Mouse (Mus musculus) heart, adult 2 months (tissue): ENCODE measurements around the gene Hspb8. TPM values are rescaled to one million over a fixed set of nuclear protein-coding genes. Genes with fewer than 3 reads are reported as not detected.
"Not testable (repeated sequence)": the region's sequence is repeated elsewhere in the genome, so short reads cannot be mapped to it uniquely, and the experiment has no call there.

Source experiments
- DNase-seq, 2 experiments: peaks; one replicate each; pipeline ENCODE4 v3.0.0; 2021
- H3K27ac ChIP-seq: fragments of 200-600 bp; 2 replicates; pipeline ENCODE4 v1.8.1; 2022
- H3K27me3 ChIP-seq: fragments of 200-500 bp; 2 replicates; pipeline ENCODE4 v1.6.1; 2012; ENCODE audit warnings: mild to moderate bottlenecking, low read length, inconsistent platforms, mixed read lengths; ENCODE audit not compliant: control insufficient read depth, insufficient read depth
- H3K36me3 ChIP-seq: fragments of 200-500 bp; 2 replicates; pipeline ENCODE4 v1.6.1; 2012; ENCODE audit warnings: low read length, inconsistent platforms; ENCODE audit not compliant: control insufficient read depth, insufficient read depth
- H3K4me1 ChIP-seq: fragments of 200-500 bp; 2 replicates; pipeline ENCODE4 v1.6.1; 2011; ENCODE audit warnings: low read length; ENCODE audit not compliant: control insufficient read depth, insufficient read depth
- H3K4me3 ChIP-seq: fragments of 200-600 bp; 2 replicates; pipeline ENCODE4 v1.8.1; 2022
- H3K79me2 ChIP-seq: fragments of 200-500 bp; replicated peaks from 2 replicates; pipeline ENCODE4 v1.6.1; 2012; ENCODE audit warnings: mild to moderate bottlenecking, inconsistent platforms, low read length, moderate library complexity, mixed read lengths; ENCODE audit not compliant: control insufficient read depth, insufficient read depth
- H3K9ac ChIP-seq: fragments of 200-500 bp; 2 replicates; pipeline ENCODE4 v1.6.1; 2012; ENCODE audit warnings: low read depth, mild to moderate bottlenecking, control low read depth, inconsistent platforms, low read length, mixed read lengths
- CTCF ChIP-seq: fragments of 200-600 bp; IDR thresholded peaks from 2 replicates; pipeline ENCODE4 v1.8.1; 2022; ENCODE audit warnings: antibody characterized with exemption, mild to moderate bottlenecking, moderate library complexity
- EP300 ChIP-seq: fragments of 200-500 bp; IDR thresholded peaks from 2 replicates; pipeline ENCODE4 v1.6.1; 2011; ENCODE audit warnings: low read depth, low read length, control low read depth; ENCODE audit not compliant: insufficient read depth
- POLR2A ChIP-seq: fragments of 200-500 bp; IDR thresholded peaks from 2 replicates; pipeline ENCODE4 v1.6.1; 2011; ENCODE audit warnings: mild to moderate bottlenecking, low read depth, low read length, control low read depth; ENCODE audit not compliant: insufficient read depth
- WGBS: fragments of 180-500 bp; shearing (Covaris S2); methylation state at CpG from one replicate; pipeline ENCODE4 v1.1.7; 2018; 5-methylcytosine and 5-hydroxymethylcytosine counted together
- intact Hi-C: fragments of 180-260 bp; cut with DNase I; formaldehyde crosslinking; loops from one replicate; pipeline ENCODE4 v1.15.1; 2025
- polyA plus RNA-seq: library from polyadenylated mRNA; depleted of rRNA; stranded (reverse); fragments of >200 nt; gene quantifications from 2 replicates; pipeline ENCODE4 v1.2.3, GENCODE M21; 2012
- total RNA-seq, 2 experiments: library from RNA; stranded (reverse); gene quantifications; 2 replicates each; pipeline ENCODE4 v1.2.3; 2021

Gene Hspb8
- total and polyA plus RNA-seq, 3 experiments = 419 to 552 (median 483) TPM

GRCm38 (mm10) chr5:116392603-116393002 is 30.1 kb downstream of the Hspb8 start:
- Histone ChIP-seq H3K9ac (no peak overlapping the region), H3K79me2 (no peaks in the 10 kb centered on the region), H3K27ac (no peak overlapping the region), H3K27me3 (no peaks in the 10 kb centered on the region), H3K4me1 (peaks cover 3% of the 10 kb centered on the region), H3K36me3 (no peaks in the 10 kb centered on the region), H3K4me3 (no peak overlapping the region)
- no peak for TF ChIP-seq CTCF
- intact Hi-C loops = no loop called here
- DNase-seq = peak in 1 of 2 experiments; percentile 65
- 66% methylated on average over 9 of the region's 9 CpGs for WGBS

GRCm38 (mm10) chr5:116389856-116390542 is 32.7 kb downstream of the Hspb8 start:
- no peak for TF ChIP-seq CTCF
- TF ChIP-seq POLR2A = no peak
- no peak for TF ChIP-seq EP300
- peak; percentile 28 to 54 for DNase-seq
- 14% methylated on average over 15 of the region's 15 CpGs for WGBS
- Histone ChIP-seq H3K36me3 (no peaks in the 10 kb centered on the region), H3K4me1 (peaks cover 3% of the 10 kb centered on the region), H3K4me3 (no peak overlapping the region), H3K79me2 (no peaks in the 10 kb centered on the region), H3K9ac (no peak overlapping the region), H3K27me3 (no peaks in the 10 kb centered on the region), H3K27ac (no peak overlapping the region)
- intact Hi-C loops = loop anchor here (2.0 to 5.0 kb wide), 2 partner anchors 87 to 158 kb away; no protein-coding TSS in a partner anchor

GRCm38 (mm10) chr5:116389321-116389720 is 33.3 kb downstream of the Hspb8 start:
- Histone ChIP-seq H3K27me3 (no peaks in the 10 kb centered on the region), H3K36me3 (no peaks in the 10 kb centered on the region), H3K79me2 (no peaks in the 10 kb centered on the region), H3K9ac (no peak overlapping the region), H3K4me1 (peaks cover 3% of the 10 kb centered on the region), H3K27ac (no peak overlapping the region), H3K4me3 (no peak overlapping the region)
- no peak for DNase-seq
- intact Hi-C loops = loop anchor here (2.0 to 5.0 kb wide), 2 partner anchors 87 to 157 kb away; no protein-coding TSS in a partner anchor
- WGBS = 66% methylated on average over 4 of the region's 4 CpGs
- TF ChIP-seq EP300 (no peak), POLR2A (no peak), CTCF (no peak)

- no peak overlapping the region for H3K4me3 ChIP-seq
- WGBS = 75% methylated on average over 9 of the region's 9 CpGs
- intact Hi-C loops = loop anchor here (2.0 to 5.0 kb wide), 2 partner anchors 69 to 155 kb away; no protein-coding TSS in a partner anchor
Observed at GRCm38 (mm10) chr5:116387302-116387935, 35.2 kb downstream of the Hspb8 start.

GRCm38 (mm10) chr5:116386020-116386419 is 36.6 kb downstream of the Hspb8 start:
- no peak for TF ChIP-seq POLR2A
- TF ChIP-seq CTCF = peak; percentile 97
- WGBS = 33% methylated on average over 11 of the region's 11 CpGs
- Histone ChIP-seq H3K9ac (no peak overlapping the region), H3K36me3 (no peaks in the 10 kb centered on the region), H3K4me1 (peaks cover 3% of the 10 kb centered on the region), H3K4me3 (no peak overlapping the region), H3K27ac (no peak overlapping the region), H3K27me3 (no peaks in the 10 kb centered on the region), H3K79me2 (no peaks in the 10 kb centered on the region)
- DNase-seq = peak; percentile 29 to 62
- intact Hi-C loops = loop anchor here (2.0 to 5.0 kb wide), 2 partner anchors 71 to 154 kb away; no protein-coding TSS in a partner anchor

More at GRCm38 (mm10) chr5:116387302-116387935, 35.2 kb downstream of the Hspb8 start:
- Histone ChIP-seq H3K27me3 (no peaks in the 10 kb centered on the region), H3K4me1 (peaks cover 3% of the 10 kb centered on the region), H3K36me3 (no peaks in the 10 kb centered on the region), H3K27ac (no peak overlapping the region), H3K79me2 (no peaks in the 10 kb centered on the region), H3K9ac (no peak overlapping the region)
- DNase-seq = no peak
- no peak for TF ChIP-seq POLR2A
- TF ChIP-seq CTCF = no peak
- TF ChIP-seq EP300 = no peak

- DNase-seq, intact Hi-C loops, H3K36me3 ChIP-seq, H3K27ac ChIP-seq, H3K27me3 ChIP-seq, H3K9ac ChIP-seq, H3K4me3 ChIP-seq, H3K4me1 ChIP-seq, H3K79me2 ChIP-seq: not testable (repeated sequence)
- 85% methylated on average over 7 of the region's 7 CpGs for WGBS
Observed at GRCm38 (mm10) chr5:116382646-116383045, 40.0 kb downstream of the Hspb8 start.
